18 mouse cellular contexts compared by ENCODE assay signal in the genomic region with DNA sequence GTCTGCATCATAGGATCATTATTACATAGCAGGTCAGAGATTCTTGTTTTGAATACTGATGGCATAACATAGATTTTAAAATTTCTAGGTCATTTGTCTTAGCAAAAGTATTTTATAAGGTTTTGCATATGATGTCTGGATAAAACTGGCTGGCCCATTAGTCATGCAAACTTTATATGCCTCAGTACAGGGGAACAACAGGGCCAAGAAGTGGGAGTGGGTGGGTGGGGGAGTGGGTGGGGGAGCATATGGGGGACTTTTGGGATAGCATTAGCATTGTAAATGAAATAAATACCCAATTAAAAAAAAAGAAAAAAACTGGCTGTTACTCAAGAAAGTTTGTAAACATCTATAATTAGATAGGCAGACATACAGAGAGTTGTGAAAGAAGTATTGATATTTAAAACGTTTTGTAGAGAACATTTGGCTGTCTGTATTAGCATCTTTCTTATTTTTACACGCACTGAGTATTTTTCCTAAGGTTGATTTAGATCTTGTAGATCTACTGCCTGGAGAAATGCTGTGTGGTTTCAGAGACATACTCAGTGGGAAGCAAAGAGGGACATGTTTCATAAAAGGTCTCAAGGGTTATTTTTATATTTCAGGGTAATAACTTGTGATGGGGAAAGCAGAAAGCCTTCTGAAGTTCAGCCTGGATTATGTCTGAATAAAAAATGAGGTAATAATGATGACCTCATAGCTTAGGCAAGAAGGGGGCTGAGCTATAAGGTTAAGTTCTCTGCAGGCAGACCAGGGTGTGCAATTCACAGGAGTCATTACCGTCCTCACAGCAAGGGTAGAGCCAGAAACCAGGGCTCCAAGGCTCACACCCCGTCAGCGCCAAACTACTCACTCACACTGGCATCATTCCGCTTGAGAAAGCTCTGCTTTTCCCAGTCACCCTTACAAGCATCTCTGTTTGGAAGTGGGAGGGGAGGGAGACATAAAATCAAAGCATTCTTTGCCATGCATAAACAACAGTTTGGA.
A peak's percentile ranks its signal among the peaks of the same experiment; 100 is the strongest.
DNase-seq lines count a peak whose midpoint lies in the region; ATAC-seq and TF ChIP-seq lines count a peak whose summit lies in the region.
"Had no signal": no experiment of that assay in that cellular context is flagged by ENCODE, and none has a peak within 500 bp of the region (broad histone marks: within the 10 kb centered on the region; RNA-seq: fewer than 3 reads in every experiment).

No protein-coding gene starts in this region.

- H3K9ac ChIP-seq in lung, embryonic 16.5 days (ENCODE audit: low read length): no peak overlapping the region
- no peak overlapping the region for H3K9ac ChIP-seq in forebrain, postnatal 0 days
- H3K9ac ChIP-seq: heart, embryonic 15.5 days; hindbrain, embryonic 12.5 days; liver, embryonic 13.5 days had no signal

- intact Hi-C loops in heart, postnatal 10 days (cut with DNase I): no loop called here

- H3K4me2 ChIP-seq in lung, embryonic 16.5 days (ENCODE audit: low read depth, low read length): no peak overlapping the region
- no peak overlapping the region for H3K4me2 ChIP-seq in forebrain, postnatal 0 days (ENCODE audit: low read depth)
- H3K4me2 ChIP-seq: heart, embryonic 15.5 days; hindbrain, embryonic 12.5 days; liver, embryonic 13.5 days had no signal

- WGBS in lung, embryonic 16.5 days: 30% methylated on average over 6 of the region's 6 CpGs
- WGBS in forebrain, postnatal 0 days: 20% methylated on average over 6 of the region's 6 CpGs

- H3K27me3 ChIP-seq in lung, embryonic 16.5 days (ENCODE audit: control insufficient read depth, insufficient read depth, low read depth, low read length): no peaks in the 10 kb centered on the region
- H3K27me3 ChIP-seq in forebrain, postnatal 0 days (ENCODE audit: insufficient read depth, low read length): no peaks in the 10 kb centered on the region
- H3K27me3 ChIP-seq: heart, embryonic 15.5 days; hindbrain, embryonic 12.5 days; liver, embryonic 13.5 days had no signal

- no peaks in the 10 kb centered on the region for H3K4me1 ChIP-seq in lung, embryonic 16.5 days (replicated peaks; ENCODE audit: control insufficient read depth, insufficient read depth, low read length)
- H3K4me1 ChIP-seq in forebrain, postnatal 0 days (ENCODE audit: insufficient read depth): peaks cover 7% of the 10 kb centered on the region
- H3K4me1 ChIP-seq: heart, embryonic 15.5 days; hindbrain, embryonic 12.5 days; liver, embryonic 13.5 days had no signal

- no peaks in the 10 kb centered on the region for H3K9me3 ChIP-seq in lung, embryonic 16.5 days (ENCODE audit: control insufficient read depth, low read length)
- H3K9me3 ChIP-seq in forebrain, postnatal 0 days (ENCODE audit: low read length): no peaks in the 10 kb centered on the region
- H3K9me3 ChIP-seq: heart, embryonic 15.5 days; hindbrain, embryonic 12.5 days; liver, embryonic 13.5 days had no signal

- H3K4me3 ChIP-seq in lung, embryonic 16.5 days (ENCODE audit: low read length): no peak overlapping the region
- no peak overlapping the region for H3K4me3 ChIP-seq in forebrain, postnatal 0 days (ENCODE audit: low read depth, low read length)
- H3K4me3 ChIP-seq: heart, adult 2 months; heart, embryonic 15.5 days; hindbrain, embryonic 12.5 days; liver, embryonic 13.5 days had no signal

- DNase-seq in lung, postnatal 14 days: no peak
- peak; percentile 14 for DNase-seq in MN1 (ENCODE audit: low spot score)
- peak; percentile 2 for DNase-seq in brain, adult 2 months (ENCODE audit: low read depth, low spot score)
- DNase-seq in forebrain, postnatal 0 days: peak; percentile 21
- DNase-seq in heart, postnatal 10 days: no peak
- DNase-seq in ovary, postnatal 36 days (ENCODE audit: low spot score): no peak
- DNase-seq in kidney, postnatal 36 days: no peak
- DNase-seq: adrenal gland, adult 2 months; cerebellum, adult 2 months; heart, adult 2 months; kidney, adult 9 months; liver, embryonic 13.5 days; right cerebral cortex, adult 18-20 months; thymus, postnatal 4 days had no signal

- TF ChIP-seq CTCF in forebrain, postnatal 0 days (IDR thresholded peaks at IDR 0.05; ENCODE audit: low read depth): no peak

- ATAC-seq in lung, embryonic 16.5 days (ENCODE audit: low read depth): peak; percentile 68
- ATAC-seq in forebrain, postnatal 0 days: peak; percentile 69

- no peak overlapping the region for H3K27ac ChIP-seq in lung, embryonic 16.5 days (ENCODE audit: low read length)
- no peak overlapping the region for H3K27ac ChIP-seq in forebrain, postnatal 0 days (ENCODE audit: low read depth, low read length)
- H3K27ac ChIP-seq: heart, adult 2 months; heart, embryonic 15.5 days; hindbrain, embryonic 12.5 days; liver, embryonic 13.5 days; macrophage had no signal

- no peaks in the 10 kb centered on the region for H3K36me3 ChIP-seq in lung, embryonic 16.5 days (ENCODE audit: control insufficient read depth, insufficient read depth, low read length)
- no peaks in the 10 kb centered on the region for H3K36me3 ChIP-seq in forebrain, postnatal 0 days (ENCODE audit: insufficient read depth)
- H3K36me3 ChIP-seq: heart, embryonic 15.5 days; hindbrain, embryonic 12.5 days; liver, embryonic 13.5 days had no signal

Comparison
In these comparisons a context has a peak if more than half of its experiments do, and no peak if none do; other contexts are left out.
1. DNase-seq: peak in MN1 (single experiment), brain, adult 2 months (single experiment) and forebrain, postnatal 0 days (single experiment); none in lung, postnatal 14 days (single experiment), heart, postnatal 10 days (0 of 2), ovary, postnatal 36 days (single experiment) and kidney, postnatal 36 days (0 of 2).